ENCODE assay signal across 8 mouse cellular contexts in the genomic region with DNA sequence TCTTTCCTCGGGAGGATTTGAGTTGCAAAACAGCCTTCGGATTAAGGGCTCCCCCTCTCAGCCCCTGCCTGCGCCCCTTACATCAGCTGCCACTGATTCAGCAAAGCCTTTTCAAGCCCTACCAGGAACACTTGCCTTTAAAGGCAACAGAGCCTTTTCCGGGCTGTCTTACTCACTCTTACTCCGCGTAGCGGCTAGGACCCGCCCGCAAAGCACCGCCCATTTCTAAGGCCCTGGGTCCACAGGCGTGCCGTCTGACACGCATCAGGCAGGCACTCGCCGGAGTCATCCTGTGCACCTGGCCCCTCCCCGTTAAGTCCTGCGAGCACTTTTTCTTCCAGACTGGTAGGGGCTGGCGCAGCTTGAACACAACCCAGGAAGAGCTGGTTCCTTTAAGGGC. TPM values are rescaled to one million over a fixed set of nuclear protein-coding genes. Genes with fewer than 3 reads are reported as not detected.
A peak's percentile ranks its signal among the peaks of the same experiment; 100 is the strongest.
DNase-seq lines count a peak whose midpoint lies in the region; ATAC-seq and TF ChIP-seq lines count a peak whose summit lies in the region.

No protein-coding gene starts in this region.

- H3K9me3 ChIP-seq in embryonic facial prominence, embryonic 13.5 days: no peaks in the 10 kb centered on the region
- no peaks in the 10 kb centered on the region for H3K9me3 ChIP-seq in heart, embryonic 12.5 days (replicated peaks)
- no peaks in the 10 kb centered on the region for H3K9me3 ChIP-seq in kidney, embryonic 16.5 days (ENCODE audit: low read length)
- H3K9me3 ChIP-seq in lung, embryonic 14.5 days (ENCODE audit: low read depth, low read length): no peaks in the 10 kb centered on the region

- peak overlapping the region; percentile 82 for H3K27ac ChIP-seq in embryonic facial prominence, embryonic 13.5 days
- peak overlapping the region; percentile 86 for H3K27ac ChIP-seq in heart, embryonic 12.5 days (ENCODE audit: poor library complexity, severe bottlenecking)
- peak overlapping the region; percentile 80 for H3K27ac ChIP-seq in kidney, embryonic 16.5 days (ENCODE audit: low read length)
- peak overlapping the region; percentile 74 for H3K27ac ChIP-seq in lung, embryonic 14.5 days (ENCODE audit: low read depth)

- DNase-seq in 3T3-L1 (ENCODE audit: low read depth, low spot score): peak; percentile 83
- peak; percentile 97 for DNase-seq in ZHBTc4 (ENCODE audit: low read depth, low spot score)
- DNase-seq in lung, embryonic 14.5 days: peak; percentile 90
- peak; percentile 74 to 84 for DNase-seq in thymus, adult 18-20 months

- H3K9ac ChIP-seq in embryonic facial prominence, embryonic 13.5 days: peak overlapping the region; percentile 65
- H3K9ac ChIP-seq in heart, embryonic 12.5 days: peak overlapping the region; percentile 64
- H3K9ac ChIP-seq in kidney, embryonic 16.5 days (replicated peaks; ENCODE audit: low read length): peak overlapping the region; percentile 63
- peak overlapping the region; percentile 45 for H3K9ac ChIP-seq in lung, embryonic 14.5 days

- TF ChIP-seq CTCF in lung, embryonic 14.5 days (IDR thresholded peaks at IDR 0.05; ENCODE audit: low read depth): no peak

- H3K36me3 ChIP-seq in embryonic facial prominence, embryonic 13.5 days: no peaks in the 10 kb centered on the region
- no peaks in the 10 kb centered on the region for H3K36me3 ChIP-seq in heart, embryonic 12.5 days
- H3K36me3 ChIP-seq in kidney, embryonic 16.5 days (ENCODE audit: insufficient read depth, low read length): no peaks in the 10 kb centered on the region
- H3K36me3 ChIP-seq in lung, embryonic 14.5 days (ENCODE audit: insufficient read depth): no peaks in the 10 kb centered on the region

- H3K4me1 ChIP-seq in embryonic facial prominence, embryonic 13.5 days: peaks cover 41% of the 10 kb centered on the region
- H3K4me1 ChIP-seq in heart, embryonic 12.5 days (replicated peaks): peaks cover 51% of the 10 kb centered on the region
- peaks cover 36% of the 10 kb centered on the region for H3K4me1 ChIP-seq in kidney, embryonic 16.5 days (ENCODE audit: insufficient read depth, low read length)
- peaks cover 10% of the 10 kb centered on the region; the same call in 1 of the 2 replicates for H3K4me1 ChIP-seq in lung, embryonic 14.5 days (ENCODE audit: insufficient read depth)

- peak overlapping the region; percentile 41 for H3K4me3 ChIP-seq in embryonic facial prominence, embryonic 13.5 days
- peak overlapping the region; percentile 42 for H3K4me3 ChIP-seq in heart, embryonic 12.5 days
- peak overlapping the region; percentile 38 for H3K4me3 ChIP-seq in kidney, embryonic 16.5 days (ENCODE audit: low read length)
- peak overlapping the region; percentile 32 for H3K4me3 ChIP-seq in lung, embryonic 14.5 days (ENCODE audit: low read depth, low read length)

- no peaks in the 10 kb centered on the region for H3K27me3 ChIP-seq in embryonic facial prominence, embryonic 13.5 days
- no peaks in the 10 kb centered on the region for H3K27me3 ChIP-seq in heart, embryonic 12.5 days (replicated peaks)
- no peaks in the 10 kb centered on the region for H3K27me3 ChIP-seq in kidney, embryonic 16.5 days (ENCODE audit: insufficient read depth, low read length)
- no peaks in the 10 kb centered on the region for H3K27me3 ChIP-seq in lung, embryonic 14.5 days (ENCODE audit: insufficient read depth, low read length)

- WGBS in embryonic facial prominence, embryonic 13.5 days: 1% methylated on average over 18 of the region's 18 CpGs
- WGBS in heart, embryonic 12.5 days: 1% methylated on average over 18 of the region's 18 CpGs
- WGBS in kidney, embryonic 16.5 days: 0% methylated on average over 18 of the region's 18 CpGs
- under 1% methylated on average over 18 of the region's 18 CpGs for WGBS in lung, embryonic 14.5 days

- ATAC-seq in embryonic facial prominence, embryonic 13.5 days (ENCODE audit: insufficient number of reproducible peaks, insufficient read depth, low FRiP score, low TSS enrichment, low read depth): peak; percentile 50
- ATAC-seq in heart, embryonic 12.5 days (ENCODE audit: insufficient number of reproducible peaks, low FRiP score): peak; percentile 82
- peak; percentile 69 for ATAC-seq in kidney, embryonic 16.5 days (ENCODE audit: low FRiP score, low TSS enrichment)
- peak; percentile 51 for ATAC-seq in lung, embryonic 14.5 days (ENCODE audit: insufficient read depth)
- peak; percentile 72 for ATAC-seq in neutrophil, adult 5-6 weeks (ENCODE audit: extremely low read depth, insufficient number of reproducible peaks, low FRiP score, poor library complexity, severe bottlenecking)

- peak overlapping the region; percentile 69 for H3K4me2 ChIP-seq in embryonic facial prominence, embryonic 13.5 days
- H3K4me2 ChIP-seq in heart, embryonic 12.5 days: peak overlapping the region; percentile 69
- peak overlapping the region; percentile 64 for H3K4me2 ChIP-seq in kidney, embryonic 16.5 days (replicated peaks; ENCODE audit: low read depth, low read length)
- peak overlapping the region; percentile 61 for H3K4me2 ChIP-seq in lung, embryonic 14.5 days

RNA-seq across cellular contexts. Expression of a gene that starts 2.8 kb away (rescaled TPM):
- polyA plus RNA-seq in embryonic facial prominence, embryonic 13.5 days (2015; fragmentation: Nextera tagmentation; extraction: Ambion mirVana): 116 and 123 TPM in 2 replicates
- 330 and 331 TPM in 2 replicates for polyA plus RNA-seq in heart, embryonic 12.5 days (2016; fragmentation: Nextera tagmentation; extraction: Ambion mirVana)
- 98.6 and 98.8 TPM in 2 replicates for polyA plus RNA-seq in kidney, embryonic 16.5 days (2015; fragmentation: Nextera tagmentation; extraction: Ambion mirVana)
- 70.7 and 83.1 TPM in 2 replicates for polyA plus RNA-seq in lung, embryonic 14.5 days (2014; fragmentation: Nextera tagmentation; extraction: Ambion mirVana)
- 70.1 and 76.1 TPM in 2 replicates for total RNA-seq in neutrophil, adult 5-6 weeks (2017)

Comparison
In these comparisons a context has a peak if more than half of its experiments do, and no peak if none do; other contexts are left out.
1. Peak in every context shown above with its lines: DNase-seq, ATAC-seq, H3K4me3 ChIP-seq and H3K27ac ChIP-seq.